Mouse (Mus musculus) mouse embryonic stem cell (cell line): ENCODE results near the gene Cers6.

Experiments used
- in situ Hi-C, 2 experiments: fragments of 300-500 bp; cut with MboI; formaldehyde crosslinking; loops; 1 replicate in 1 of 2; 3 replicates in 1 of 2; pipeline ENCODE4 v1.14.3; 2019 to 2020; ENCODE audit warnings: low sequenced_read_pairs in 2 of 2, low pct_unique_long_range_greater_than_20kb in 1 of 2, mixed read lengths in 1 of 2; ENCODE audit not compliant: unreplicated experiment in 1 of 2

Gene Cers6

DNA sequence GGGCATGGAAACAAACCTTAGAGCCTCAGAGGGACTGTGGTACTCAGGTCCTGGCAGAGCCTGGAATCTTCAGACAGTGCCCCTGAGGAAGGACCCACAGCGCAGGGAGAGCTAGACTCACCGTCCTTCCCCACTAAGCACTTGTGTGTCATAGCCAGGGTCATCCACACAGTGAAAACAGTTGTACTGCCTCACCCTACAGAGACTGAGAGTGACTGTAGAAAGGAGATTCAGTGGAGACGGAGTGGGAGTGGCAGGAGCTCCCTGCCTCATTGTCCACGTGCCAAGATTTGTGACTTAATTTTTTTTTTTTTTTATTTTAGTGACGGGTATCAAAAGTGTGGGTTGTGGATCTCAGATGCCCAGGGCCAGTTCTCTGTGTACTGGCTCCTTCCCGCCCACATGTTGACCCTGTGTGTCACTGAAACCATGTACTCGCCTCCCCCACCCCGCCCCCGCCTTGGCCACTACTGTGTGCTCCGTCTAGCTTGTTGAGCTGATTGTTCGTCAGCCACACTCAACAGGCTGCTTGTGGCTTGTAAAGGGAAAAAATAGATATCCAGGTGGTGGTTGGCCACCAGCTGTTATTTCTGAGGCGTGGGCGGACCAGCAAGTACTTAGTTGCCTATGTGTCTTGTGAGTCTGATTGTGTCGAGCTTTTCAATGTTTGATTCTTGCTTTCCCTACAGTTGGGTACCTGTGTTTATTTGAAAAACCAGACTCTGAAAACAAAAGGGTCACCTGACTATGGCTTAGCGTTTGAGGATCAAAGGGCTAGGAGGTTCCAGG, 12.6 kb downstream of the Cers6 start:
- in situ Hi-C loops: no loop called here

DNA sequence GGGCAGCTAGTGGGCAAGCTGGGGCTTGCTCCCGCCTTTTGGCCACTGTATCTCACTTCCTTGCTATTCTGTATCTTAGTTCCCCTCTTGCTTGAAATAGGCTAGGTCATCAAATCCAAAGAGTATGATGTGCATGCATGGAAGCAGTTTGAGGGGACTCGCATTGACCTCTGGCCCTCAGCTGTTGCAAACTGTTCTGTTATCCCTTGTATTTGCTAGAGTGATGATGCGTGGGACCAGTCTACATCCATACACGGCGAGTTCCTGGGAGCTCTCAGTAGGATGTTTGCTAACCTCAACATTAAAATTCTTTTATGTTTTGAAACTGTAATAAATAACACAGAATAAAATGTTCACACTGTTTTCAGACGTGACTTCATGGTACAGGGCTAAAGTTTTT, 13.3 kb downstream of the Cers6 start:
- in situ Hi-C loops: no loop called here

DNA sequence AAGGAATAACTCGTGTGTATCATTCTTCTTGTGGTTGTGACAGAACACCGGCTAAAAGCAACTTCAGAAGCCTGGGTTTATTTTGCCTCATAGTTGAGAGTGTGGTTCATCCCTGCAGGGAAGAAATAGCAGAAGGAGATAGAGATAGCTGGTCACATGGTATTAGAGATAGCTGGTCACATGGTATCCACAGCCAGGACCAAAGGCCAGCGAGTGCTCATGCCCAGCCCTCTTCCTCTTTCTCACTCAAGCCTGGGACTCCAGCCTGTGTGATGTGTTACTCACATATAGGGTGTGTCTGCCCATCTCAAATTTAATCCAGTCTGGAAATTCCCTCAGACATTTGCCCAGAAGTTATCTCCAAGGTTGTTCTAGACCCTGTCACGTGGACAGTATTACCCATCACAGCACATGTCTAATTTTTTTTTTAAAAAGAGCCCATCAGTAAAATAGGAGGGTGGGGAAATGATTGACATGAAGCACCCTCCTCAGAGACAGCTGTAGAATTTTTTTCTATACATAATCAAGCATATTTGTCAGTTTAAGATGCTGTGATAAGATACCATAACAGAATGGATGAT, 17.9 kb downstream of the Cers6 start:
- in situ Hi-C loops: no loop called here

DNA sequence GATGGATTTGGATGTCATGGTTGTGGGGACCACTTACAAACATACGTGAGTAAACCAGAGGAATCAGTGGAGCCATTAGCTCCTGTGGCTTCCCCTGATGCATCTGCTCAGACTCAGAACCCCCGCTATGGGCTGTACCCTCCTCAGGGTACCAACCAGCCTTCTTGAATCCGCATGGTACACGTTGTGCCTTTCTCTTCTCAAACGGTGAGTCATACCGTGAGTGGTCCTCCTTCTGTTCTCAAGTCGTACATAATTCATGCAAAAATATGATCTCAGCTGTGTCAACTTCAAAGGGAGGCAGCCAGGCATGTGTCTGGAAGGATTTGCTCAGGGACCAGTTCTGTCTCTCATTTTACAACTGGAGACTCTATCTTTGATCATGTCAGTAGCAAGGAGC, 23.3 kb downstream of the Cers6 start:
- in situ Hi-C loops: no loop called here

DNA sequence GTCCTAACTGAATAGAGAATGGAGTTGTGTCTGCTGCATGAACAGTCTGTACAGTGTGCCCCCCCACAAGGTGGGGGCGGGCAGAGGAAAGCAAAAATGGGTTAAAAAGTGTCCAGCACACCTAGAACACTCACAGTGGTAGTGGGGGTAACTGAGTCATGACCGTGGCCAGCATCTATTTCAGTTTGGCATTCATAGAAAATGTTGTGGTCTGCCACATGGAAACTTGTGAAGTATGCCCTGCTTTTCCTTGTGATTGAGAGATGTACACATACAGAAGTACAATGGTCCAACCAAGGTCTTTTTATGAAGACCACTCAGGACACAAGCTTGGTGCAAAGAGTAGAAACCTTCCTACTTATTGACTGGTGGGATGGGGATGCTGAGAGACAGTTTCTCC, 24.0 kb downstream of the Cers6 start:
- in situ Hi-C loops: no loop called here

DNA sequence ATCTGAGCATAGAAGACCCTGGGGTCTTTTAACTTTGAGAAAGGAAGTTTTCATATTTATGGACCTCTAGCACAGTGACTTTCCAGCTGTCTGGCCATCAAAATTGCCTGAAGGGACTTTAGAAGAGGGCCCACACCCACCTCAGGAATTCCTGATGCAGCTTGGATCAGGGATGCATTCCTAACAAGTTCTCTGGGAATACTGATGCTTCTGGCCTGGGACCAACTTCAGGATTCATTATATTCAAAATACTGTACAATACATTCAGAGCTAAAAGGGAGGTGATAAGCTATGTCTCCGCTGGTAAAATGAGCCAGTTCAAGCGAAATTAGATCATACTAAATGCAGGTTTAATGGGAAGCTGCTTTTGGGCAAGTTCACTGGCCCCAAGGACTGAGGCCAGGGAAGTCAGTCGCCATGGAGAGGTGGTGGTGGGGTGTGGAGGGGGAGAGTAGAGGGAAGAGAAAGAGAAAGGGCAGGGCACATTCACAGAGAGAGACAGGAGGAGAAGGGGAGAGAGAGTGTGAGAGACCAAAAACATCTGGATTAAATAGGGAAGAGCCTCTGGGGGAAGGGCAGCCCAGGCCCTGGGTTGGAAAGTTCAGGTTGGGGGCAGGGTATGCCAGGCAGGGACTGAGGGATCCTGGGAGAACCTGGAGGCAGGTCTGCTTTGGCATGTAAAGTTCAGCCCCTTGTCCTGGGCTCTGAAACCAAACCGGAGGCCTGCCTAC, 24.7 kb downstream of the Cers6 start:
- in situ Hi-C loops: no loop called here

DNA sequence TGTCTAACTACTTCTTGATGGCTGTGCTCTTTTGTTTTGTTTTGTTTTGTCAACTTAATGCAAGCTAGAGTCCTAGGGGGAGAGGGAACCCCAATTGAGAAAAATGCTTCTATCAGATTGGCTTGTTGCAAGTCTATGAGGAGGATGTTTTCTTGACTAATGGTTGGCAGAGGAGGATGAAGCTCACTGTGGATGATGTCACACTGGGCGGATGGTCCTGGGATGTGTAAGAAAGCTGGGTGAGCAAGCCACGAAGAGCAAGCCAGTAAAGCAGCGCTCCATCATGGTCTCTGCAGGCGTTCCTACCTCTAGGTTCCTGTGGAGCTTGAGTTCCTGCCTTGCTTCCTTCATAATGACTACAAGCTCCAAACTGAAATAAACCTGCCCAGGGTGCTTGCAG, 25.4 kb downstream of the Cers6 start:
- in situ Hi-C loops: no loop called here

DNA sequence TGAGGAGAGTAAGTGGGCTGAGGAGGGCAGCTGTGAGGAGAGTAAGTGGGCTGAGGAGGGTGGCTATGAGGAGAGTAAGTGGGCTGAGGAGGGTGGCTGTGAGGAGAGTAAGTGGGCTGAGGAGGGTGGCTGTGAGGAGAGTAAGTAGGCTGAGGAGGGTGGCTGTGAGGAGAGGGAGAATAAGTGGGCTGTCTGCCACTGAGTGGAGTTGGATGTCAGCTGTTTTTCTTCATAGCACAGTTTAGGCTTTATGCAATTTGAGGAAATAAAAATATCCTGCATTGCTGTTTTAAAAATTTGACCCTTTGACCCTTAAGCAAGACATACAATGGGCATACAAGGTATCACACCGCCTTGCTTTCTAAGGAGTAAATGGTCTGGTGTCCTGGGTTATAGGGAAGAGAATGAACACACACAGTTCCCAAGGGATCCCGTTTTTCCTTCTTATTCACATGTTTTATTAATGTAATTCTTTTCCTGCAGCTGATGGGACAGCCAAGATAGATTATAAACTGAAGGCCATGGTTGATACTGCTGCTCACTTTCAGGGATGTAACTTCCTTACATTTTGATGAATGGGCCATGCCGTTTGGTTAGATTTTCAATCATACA, 27.0 kb downstream of the Cers6 start:
- in situ Hi-C loops: no loop called here

DNA sequence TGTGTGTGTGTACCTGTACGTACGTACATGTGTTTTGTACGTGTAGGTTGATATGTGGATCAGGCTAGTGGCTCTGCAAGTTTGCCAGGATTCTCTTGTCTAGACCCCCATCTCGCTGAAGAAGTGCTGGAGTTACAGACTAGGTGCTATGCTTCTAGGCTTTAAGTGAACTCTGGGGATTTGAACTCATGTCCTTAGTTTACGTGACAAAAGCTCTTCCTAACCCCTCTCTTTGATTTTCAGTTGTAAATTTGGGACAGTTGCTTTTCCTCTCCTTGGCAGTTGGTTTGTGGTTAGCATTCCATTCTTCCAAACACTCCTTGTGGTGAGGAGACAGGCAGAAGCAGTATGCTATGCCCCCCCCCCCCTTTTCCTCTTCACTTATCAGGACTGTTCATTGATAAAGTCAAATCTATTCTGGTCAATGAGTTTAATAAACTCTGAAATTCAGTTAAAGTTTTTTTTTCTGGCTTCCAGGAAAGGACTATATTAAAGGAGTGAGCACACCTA, 28.5 kb downstream of the Cers6 start:
- in situ Hi-C loops: no loop called here

DNA sequence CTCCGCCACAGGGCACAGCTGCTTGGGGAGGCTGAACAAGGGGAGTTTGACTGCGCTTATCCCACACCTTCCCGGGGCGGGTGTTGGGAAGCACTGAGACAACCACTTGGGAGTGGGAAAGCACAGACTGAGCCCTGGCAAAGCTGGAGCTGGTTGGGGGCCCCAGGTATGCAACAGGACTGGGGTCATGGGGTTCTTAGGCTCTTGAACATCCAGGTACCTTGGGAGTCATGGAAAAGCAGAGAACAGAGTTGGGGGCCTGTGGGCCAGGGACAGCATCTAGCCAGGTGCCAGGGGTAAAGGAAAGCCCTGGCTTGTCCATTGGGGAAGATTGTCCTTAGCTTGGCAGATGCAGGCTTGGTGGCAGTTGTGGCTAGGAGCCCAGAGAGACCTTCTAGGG, 31.2 kb downstream of the Cers6 start:
- in situ Hi-C loops: no loop called here

DNA sequence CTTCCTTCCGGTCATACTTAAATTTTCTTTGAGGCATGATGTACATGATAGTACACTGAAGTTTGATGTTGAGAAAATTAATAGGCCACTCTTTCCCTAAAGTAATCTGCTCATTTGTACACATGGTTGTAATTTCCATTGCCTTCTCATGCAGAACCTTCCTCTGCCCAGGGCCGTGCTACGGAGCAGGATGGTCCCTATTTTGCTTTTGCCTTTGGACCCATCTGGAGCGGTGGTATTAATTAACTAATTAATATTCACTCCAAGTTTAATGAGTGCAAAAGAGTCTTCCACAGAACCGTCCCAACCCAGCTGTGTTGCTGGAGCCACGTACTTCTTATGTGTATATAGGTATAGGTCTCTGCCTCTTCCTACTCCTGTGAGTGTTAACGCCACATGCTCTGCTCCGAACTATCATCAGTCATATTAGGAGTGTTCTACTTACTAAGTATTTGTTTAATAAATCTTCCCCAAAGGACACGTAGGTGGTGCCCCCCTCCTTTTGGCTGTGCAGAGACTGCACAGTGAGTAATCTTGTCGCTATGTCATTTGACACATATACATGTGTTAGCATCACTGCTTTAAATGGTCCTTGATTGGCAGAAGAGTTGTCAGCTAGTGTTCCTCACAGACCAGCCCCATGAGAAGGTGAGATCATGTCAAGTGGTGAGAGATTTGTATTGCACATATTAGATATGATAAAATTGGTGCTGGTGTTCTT, 34.0 kb downstream of the Cers6 start:
- in situ Hi-C loops: no loop called here

DNA sequence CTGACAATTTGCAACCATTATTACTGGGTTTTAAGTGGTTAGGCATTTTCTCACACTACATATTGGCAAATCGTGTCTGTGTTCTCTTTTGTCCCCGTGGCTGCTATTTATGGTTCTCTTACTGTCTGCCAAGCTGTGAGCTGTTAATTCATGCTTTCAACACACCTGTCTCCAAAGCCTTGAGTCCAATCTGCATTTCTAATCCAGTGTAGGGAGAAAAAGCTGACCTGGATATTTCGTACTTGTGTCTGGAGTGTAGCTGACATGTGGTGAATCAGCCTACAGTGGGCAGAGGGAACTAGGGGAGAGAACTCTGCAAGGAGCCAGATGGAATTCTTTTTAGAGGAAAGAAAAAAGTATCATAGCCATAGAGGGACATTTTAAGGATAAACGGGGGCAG, 35.0 kb downstream of the Cers6 start:
- in situ Hi-C loops: no loop called here

DNA sequence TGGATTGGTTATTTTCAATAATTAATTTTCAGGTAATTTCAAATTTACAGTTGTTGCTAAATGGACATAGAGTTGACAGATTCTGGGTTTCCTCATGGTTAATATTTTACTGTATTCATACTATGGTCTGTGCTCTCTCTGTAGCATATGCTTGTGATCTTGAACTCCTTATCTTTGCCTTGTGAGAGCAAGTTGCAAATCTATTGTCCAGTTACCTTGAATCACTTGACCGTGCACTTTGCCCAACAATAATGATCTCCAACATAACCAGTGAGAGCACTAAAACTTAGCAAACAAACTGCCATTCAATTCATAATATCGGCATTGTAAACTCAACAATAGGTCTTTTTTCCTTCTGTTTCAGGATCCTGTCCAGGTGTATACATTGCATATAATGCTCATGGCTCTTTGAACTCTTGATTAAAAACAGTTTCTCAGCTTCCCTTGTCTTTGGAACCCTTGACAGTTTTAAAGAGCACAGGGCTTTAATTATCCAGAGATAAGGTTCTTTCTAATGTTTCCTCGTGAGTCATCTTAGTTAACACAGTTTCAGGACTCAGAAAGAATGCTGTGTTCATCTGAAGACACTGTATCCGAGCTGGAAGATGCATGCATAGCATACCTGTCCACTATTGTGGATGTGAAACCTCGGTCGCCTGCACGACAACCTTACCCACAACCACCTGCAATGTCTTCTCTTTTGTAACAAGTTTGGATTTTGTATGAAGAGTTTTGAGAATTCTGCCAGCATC, 38.7 kb downstream of the Cers6 start:
- in situ Hi-C loops: no loop called here

DNA sequence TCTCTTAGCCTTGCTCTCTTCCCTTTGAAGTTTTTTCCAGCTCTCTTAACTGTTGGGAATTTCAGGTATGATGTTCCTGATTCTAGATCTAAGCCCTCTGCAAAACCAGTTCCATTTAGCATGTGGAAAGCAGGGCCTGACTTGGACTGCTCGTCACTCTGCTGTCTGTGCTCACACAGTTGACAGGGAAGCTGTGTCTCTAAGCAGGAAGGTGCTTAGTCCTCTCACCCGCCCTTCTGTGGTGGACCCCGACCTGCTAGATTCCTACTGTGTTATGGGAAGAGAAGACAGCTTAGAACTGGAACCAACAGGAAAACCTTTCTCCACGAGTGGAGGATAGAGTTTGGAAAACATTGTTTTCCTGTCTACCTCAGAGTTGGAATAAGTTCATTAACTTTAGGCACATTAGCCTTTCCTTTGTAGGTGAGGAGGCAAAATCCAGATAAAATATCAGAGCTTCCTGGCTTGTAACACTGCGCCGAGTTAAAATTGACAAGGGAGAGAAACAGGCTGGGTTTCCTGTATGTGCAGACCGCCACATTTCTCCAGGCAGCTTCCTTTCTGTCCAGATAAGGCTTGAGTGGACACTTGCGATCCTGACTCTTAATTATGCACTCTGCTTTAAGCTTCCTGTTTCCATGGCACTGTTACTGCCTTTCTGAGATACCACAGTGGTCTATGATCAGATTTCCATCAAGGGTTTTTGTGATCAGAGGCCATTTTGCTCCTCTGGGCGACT, 39.6 kb downstream of the Cers6 start:
- in situ Hi-C loops: no loop called here

DNA sequence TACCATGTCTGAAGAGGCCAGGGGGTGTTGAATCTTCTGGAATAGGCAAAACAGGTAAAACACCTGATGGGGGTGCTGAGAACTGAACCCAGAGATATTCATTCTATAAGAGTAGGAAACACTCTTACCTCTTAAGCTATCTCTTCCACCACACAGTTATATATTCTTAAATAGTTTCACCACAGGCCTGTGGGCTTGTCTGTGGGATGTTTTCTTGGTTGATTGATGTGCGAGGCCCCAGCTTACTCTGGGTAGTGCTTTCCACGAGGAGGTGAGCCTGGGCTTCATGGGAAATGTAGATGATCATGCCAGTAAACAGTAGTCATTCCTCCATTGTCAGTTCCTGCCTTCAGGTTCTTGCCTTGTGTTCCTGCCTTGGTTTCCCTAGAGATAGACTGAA, 40.5 kb downstream of the Cers6 start:
- in situ Hi-C loops: no loop called here

DNA sequence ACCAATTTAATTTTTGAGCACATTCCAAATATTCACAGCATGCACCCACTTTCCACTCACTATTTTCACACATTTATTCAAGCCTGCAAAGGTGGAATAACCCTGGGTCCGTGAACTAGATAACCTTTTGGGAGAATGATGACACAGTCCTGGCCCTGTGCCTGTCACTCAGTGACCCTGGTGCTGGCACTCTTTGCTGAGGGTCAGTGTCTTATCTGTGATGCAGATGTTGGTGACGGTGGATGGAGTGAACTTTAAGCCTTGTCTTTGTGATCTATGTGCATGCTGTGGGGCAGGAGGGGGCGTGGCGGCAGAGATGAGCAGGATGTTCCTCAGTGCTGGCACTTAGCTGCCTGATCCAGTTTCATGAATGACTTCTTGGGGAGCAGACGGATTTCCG, 41.3 kb downstream of the Cers6 start:
- in situ Hi-C loops: no loop called here

DNA sequence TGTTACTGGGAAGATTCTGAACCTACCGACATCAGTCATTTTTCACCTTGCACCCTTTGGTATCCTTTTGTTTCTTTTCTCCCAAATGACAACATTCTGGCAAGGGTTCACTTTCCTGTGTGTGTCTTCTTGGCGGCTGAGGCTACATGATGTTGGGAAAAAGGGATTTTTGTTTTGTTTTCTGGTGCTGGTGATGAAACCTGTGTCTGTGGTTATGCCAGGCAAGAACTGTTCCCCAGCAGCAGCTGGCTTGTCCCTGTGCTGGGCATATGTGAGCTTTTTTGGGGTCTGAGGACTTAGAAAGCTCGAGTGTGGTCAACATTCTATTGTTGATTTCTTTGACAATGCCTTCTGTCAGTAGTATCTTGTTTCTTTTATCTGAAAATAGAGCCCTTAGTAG, 45.7 kb downstream of the Cers6 start:
- in situ Hi-C loops: no loop called here
